Mouse (Mus musculus) hindbrain, embryonic 14.5 days (tissue): ENCODE measurements around the gene Pacs1. TPM values are rescaled to one million over a fixed set of nuclear protein-coding genes. Genes with fewer than 3 reads are reported as not detected.
A peak's percentile ranks its signal among the peaks of the same experiment; 100 is the strongest.
"Not testable (repeated sequence)": the region's sequence is repeated elsewhere in the genome, so short reads cannot be mapped to it uniquely, and the experiment has no call there.

ENCODE experiments used
- ATAC-seq: fragments of 200-750 bp; cut with Nextera tagmentation; 2 replicates; pipeline ENCODE4 v1.8.0; 2017; ENCODE audit warnings: moderate number of reproducible peaks, mild to moderate bottlenecking, moderate TSS enrichment, moderate library complexity; ENCODE audit not compliant: low FRiP score
- DNase-seq: peaks from one replicate; pipeline ENCODE4 v3.0.0-alpha.2; 2015; ENCODE audit warnings: low spot score
- H3K27ac ChIP-seq: fragments of 300-500 bp; sonication (generic); 2 replicates; pipeline ENCODE4 v1.5.1; 2014; ENCODE audit warnings: mild to moderate bottlenecking, moderate library complexity
- H3K27me3 ChIP-seq: fragments of 300-500 bp; sonication (generic); 2 replicates; pipeline ENCODE4 v1.6.1; 2014; ENCODE audit warnings: mild to moderate bottlenecking, low read length, mixed read lengths; ENCODE audit not compliant: control insufficient read depth, insufficient read depth
- H3K36me3 ChIP-seq: fragments of 300-500 bp; sonication (generic); replicated peaks from 2 replicates; pipeline ENCODE4 v1.6.1; 2014; ENCODE audit not compliant: control insufficient read depth, insufficient read depth
- H3K4me1 ChIP-seq: fragments of 300-500 bp; sonication (generic); replicated peaks from 2 replicates; pipeline ENCODE4 v1.6.1; 2014; ENCODE audit warnings: antibody characterized with exemption, low read length, mixed read lengths; ENCODE audit not compliant: control insufficient read depth, insufficient read depth
- H3K4me2 ChIP-seq: fragments of 300-500 bp; sonication (generic); replicated peaks from 2 replicates; pipeline ENCODE4 v1.6.1; 2014; ENCODE audit warnings: mild to moderate bottlenecking, moderate library complexity
- H3K4me3 ChIP-seq: fragments of 300-500 bp; sonication (generic); replicated peaks from 2 replicates; pipeline ENCODE4 v1.5.1; 2014; ENCODE audit warnings: mild to moderate bottlenecking, low read length
- H3K9ac ChIP-seq: fragments of 300-500 bp; sonication (generic); 2 replicates; pipeline ENCODE4 v1.6.1; 2014
- H3K9me3 ChIP-seq: fragments of 300-500 bp; sonication (generic); 2 replicates; pipeline ENCODE4 v1.6.1; 2016; ENCODE audit warnings: low read length; ENCODE audit not compliant: control insufficient read depth
- WGBS: fragments of 180-500 bp; shearing (Covaris S2); extraction: QIAGEN DNeasy Blood & Tissue Kit; methylation state at CpG from one replicate; pipeline ENCODE4 v1.1.7; 2014; 5-methylcytosine and 5-hydroxymethylcytosine counted together
- polyA plus RNA-seq: library from polyadenylated mRNA; unstranded; fragments of >200 nt; fragmentation: Nextera tagmentation; extraction: Ambion mirVana; gene quantifications from 2 replicates; pipeline ENCODE4 v1.2.1, GENCODE M21; 2014

Gene Pacs1
- polyA plus RNA-seq, 1 experiment from 2014 or later, result 54.3 TPM

DNA sequence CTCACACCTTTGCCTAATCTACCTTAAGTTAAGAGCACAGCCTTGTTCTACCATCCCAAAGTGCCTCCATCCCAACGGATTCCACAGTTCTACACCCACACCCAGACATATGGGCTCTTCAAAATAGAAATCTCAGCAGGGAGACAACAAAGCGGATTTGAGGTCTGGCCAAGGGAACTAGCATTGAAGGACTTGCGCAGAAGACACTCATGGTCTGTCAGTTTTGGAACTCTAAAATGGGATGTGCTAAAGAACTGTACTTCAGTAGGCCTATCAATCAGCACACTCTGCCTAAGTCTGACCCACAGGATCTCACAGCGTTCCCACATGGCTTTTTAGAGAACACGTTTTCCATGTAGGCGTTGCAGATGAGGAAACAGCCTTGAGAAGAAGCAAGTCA, 122.6 kb downstream of the Pacs1 start:
- Histone ChIP-seq H3K4me2 (no peak overlapping the region), H3K36me3 (peaks cover 50% of the 10 kb centered on the region), H3K27me3 (no peaks in the 10 kb centered on the region), H3K4me1 (no peaks in the 10 kb centered on the region), H3K4me3 (no peak overlapping the region), H3K9me3 (no peaks in the 10 kb centered on the region), H3K27ac (no peak overlapping the region), H3K9ac (no peak overlapping the region)
- DNase-seq (no peak), ATAC-seq (no peak)
- WGBS, result 95% methylated on average over 6 of the region's 6 CpGs

DNA sequence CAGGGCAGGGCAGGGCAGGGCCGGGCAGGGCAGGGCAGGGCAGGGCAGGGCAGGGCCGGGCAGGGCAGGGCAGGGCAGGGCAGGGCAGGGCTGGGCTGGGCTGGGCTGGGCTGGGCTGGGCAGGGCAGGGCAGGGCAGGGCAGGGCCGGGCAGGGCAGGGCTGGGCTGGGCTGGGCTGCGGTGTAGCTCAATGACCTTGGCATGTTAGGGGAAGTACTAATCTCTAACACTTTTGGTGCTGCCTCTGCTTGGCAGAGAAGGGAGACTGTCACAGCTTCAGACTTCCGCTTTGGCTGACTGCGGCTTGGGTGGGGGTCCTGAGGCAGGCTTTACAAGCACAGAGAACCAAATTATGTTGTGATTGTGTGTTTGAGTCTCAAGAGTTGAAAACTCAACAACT, 123.9 kb downstream of the Pacs1 start:
- WGBS, result 93% methylated on average over 4 of the region's 6 CpGs
- H3K4me1 ChIP-seq, H3K9me3 ChIP-seq, H3K27me3 ChIP-seq, H3K9ac ChIP-seq, H3K27ac ChIP-seq, H3K4me2 ChIP-seq, ATAC-seq, DNase-seq, H3K4me3 ChIP-seq: not testable (repeated sequence)
- H3K36me3 ChIP-seq, result peaks cover 53% of the 10 kb centered on the region

DNA sequence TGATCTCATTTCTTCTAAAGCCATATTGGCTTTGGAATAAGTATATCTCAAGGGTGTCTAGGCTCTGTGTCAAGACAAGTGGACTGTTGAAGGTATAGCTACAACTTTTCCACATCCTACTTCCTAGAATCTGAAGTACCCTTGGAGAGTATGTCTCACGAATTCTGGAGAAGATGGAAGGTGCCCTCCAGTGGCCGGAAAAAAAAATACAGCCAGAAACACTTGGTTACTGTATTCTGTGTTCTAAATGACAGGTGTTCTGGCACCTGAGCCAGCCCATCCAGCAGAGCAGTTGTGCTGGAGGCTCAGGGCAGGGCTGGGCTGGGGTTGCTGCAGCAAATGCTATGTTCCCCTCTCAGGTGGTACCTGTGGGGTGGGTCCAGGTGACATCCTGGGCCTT, 133.3 kb downstream of the Pacs1 start:
- H3K27ac ChIP-seq, result no peak overlapping the region
- peaks cover 63% of the 10 kb centered on the region for H3K36me3 ChIP-seq
- no peaks in the 10 kb centered on the region for H3K9me3 ChIP-seq
- DNase-seq, result peak; percentile 78
- WGBS, result 2% methylated on average over 2 of the region's 2 CpGs
- ATAC-seq, result 0 out of 2 replicates have a peak, but pooled peaks have one; percentile 34
- no peak overlapping the region for H3K4me2 ChIP-seq
- H3K9ac ChIP-seq, result no peak overlapping the region
- H3K4me1 ChIP-seq, result no peaks in the 10 kb centered on the region
- H3K27me3 ChIP-seq, result no peaks in the 10 kb centered on the region
- H3K4me3 ChIP-seq, result no peak overlapping the region

DNA sequence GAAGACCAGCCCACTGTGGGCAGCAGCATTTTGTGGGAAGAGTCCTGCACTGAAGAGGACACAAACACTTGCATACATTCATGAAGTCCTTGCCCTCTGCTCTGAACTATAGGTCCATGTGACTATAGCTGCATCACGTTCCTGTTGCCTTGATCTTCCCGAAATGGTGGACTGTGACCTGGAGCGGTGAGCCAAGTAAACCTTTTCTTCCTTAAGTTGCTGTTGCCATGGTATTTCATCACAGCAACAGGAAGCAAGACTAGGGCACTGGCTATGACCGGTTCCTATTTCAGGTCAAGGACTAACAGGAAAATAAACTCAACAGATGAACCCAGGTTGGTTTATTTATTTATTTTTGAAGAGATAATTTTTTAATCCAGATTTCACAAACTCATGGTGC, 141.7 kb downstream of the Pacs1 start:
- WGBS, result 83% methylated on average over 4 of the region's 4 CpGs
- Histone ChIP-seq H3K4me2 (no peak overlapping the region), H3K9me3 (no peaks in the 10 kb centered on the region), H3K27me3 (no peaks in the 10 kb centered on the region), H3K9ac (no peak overlapping the region), H3K4me3 (no peak overlapping the region), H3K36me3 (peaks cover 33% of the 10 kb centered on the region), H3K27ac (no peak overlapping the region), H3K4me1 (no peaks in the 10 kb centered on the region)
- DNase-seq (no peak), ATAC-seq (no peak)

DNA sequence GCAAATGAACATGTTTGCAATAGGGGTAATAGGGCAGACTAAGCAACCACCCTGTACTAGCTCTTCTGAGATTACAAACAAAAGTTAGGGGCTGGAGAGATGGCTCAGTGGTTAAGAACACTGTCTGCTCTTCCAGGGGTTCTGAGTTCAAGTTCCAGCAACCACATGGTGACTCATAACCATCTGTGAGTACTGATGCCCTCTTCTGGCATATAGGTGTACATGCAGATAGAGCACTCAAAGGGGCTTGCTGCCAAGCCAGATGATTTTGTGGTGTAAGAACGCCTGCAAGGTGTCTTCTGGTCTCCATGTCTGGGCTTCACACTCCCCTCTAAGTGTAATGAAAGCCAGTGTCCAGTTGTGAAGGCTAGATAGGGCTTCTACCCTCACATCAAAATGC, 143.1 kb downstream of the Pacs1 start:
- Histone ChIP-seq H3K9me3 (no peaks in the 10 kb centered on the region), H3K4me3 (no peak overlapping the region), H3K9ac (no peak overlapping the region), H3K4me2 (no peak overlapping the region), H3K36me3 (peaks cover 18% of the 10 kb centered on the region), H3K4me1 (no peaks in the 10 kb centered on the region), H3K27ac (no peak overlapping the region), H3K27me3 (no peaks in the 10 kb centered on the region)
- 43% methylated on average over 1 of the region's 1 CpGs for WGBS
- ATAC-seq (no peak), DNase-seq (no peak)

DNA sequence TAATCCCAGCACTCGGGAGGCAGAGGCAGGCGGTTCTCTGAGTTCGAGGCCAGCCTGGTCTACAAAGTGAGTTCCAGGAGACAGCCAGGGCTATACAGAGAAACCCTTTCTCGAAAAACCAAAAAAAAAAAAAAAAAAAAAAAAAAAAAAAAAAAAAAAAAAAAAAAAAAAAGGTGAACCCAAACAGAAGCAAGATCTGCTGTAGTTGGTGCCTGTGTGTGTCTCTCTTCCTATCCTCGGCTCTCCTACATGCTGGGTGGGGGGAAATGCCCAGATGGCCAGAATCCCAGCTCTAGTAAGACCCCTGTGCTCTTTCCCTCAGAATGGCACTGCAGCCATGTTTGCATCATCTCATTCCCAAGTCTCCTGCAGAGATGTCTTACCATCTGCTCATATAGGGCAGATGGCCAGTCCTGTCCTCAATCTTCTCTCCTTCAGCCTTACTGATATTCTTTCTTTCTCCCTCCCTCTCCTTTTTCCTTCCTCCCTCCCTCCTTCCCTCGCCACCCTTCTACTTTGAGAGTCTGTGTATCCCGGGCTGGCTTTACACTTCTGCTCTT, 148.8 kb downstream of the Pacs1 start:
- no peak overlapping the region for H3K4me2 ChIP-seq

DNA sequence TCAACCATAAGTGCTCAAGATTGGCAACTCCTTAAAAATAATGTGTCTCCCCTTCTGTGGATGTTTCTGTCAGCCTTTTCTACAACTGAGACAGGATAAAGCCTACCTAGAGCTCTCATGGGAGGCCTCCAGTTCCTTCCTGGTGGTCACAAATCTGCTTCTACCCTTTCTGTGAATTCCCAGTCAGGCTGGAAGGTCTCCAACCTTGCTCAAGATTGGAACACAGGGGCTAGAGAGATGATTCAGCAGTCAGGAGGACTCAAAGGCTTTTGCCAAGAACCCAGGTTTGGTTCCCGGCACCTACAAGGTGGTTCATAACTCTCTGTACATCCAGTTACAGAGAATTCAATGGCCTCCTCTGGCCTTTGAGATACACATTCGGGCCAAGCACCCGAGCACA, 149.7 kb downstream of the Pacs1 start:
- ATAC-seq (no peak), DNase-seq (no peak)
- no peak overlapping the region for H3K27ac ChIP-seq
- H3K4me2 ChIP-seq, result no peak overlapping the region
- H3K4me3 ChIP-seq, result no peak overlapping the region
- 89% methylated on average over 3 of the region's 3 CpGs for WGBS
- no peaks in the 10 kb centered on the region for H3K9me3 ChIP-seq
- H3K36me3 ChIP-seq, result no peaks in the 10 kb centered on the region
- H3K9ac ChIP-seq, result no peak overlapping the region
- no peaks in the 10 kb centered on the region for H3K27me3 ChIP-seq
- H3K4me1 ChIP-seq, result peaks cover 11% of the 10 kb centered on the region

More for the DNA sequence above, 148.8 kb downstream of the Pacs1 start:
- ATAC-seq (no peak), DNase-seq (no peak)
- Histone ChIP-seq H3K4me1 (peaks cover 3% of the 10 kb centered on the region; the same call in 1 of the 2 replicates), H3K9ac (no peak overlapping the region), H3K4me3 (no peak overlapping the region), H3K9me3 (no peaks in the 10 kb centered on the region), H3K36me3 (no peaks in the 10 kb centered on the region), H3K27ac (no peak overlapping the region), H3K27me3 (no peaks in the 10 kb centered on the region)
- 75% methylated on average over 7 of the region's 7 CpGs for WGBS

DNA sequence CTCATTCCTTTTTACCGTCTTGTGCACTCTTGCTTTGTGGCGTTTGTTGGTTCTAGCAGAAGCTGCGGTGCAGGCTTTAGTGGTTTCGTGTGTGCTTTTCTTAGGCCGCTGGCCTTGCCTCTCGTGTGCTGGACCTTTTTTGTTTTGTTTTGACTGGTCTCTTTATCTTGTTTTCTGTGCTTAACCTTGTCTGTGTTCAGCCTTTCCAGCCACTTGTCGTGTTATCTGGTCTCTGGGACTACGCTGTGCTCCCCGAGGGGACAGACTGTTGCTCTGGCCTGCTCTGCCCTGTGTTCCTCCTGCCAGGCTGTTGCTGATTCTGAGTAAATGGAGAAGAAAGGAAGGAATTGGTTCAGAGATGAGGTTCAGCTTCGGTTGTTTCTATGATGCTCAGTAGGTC, 150.4 kb downstream of the Pacs1 start:
- no peaks in the 10 kb centered on the region for H3K27me3 ChIP-seq
- WGBS, result 68% methylated on average over 10 of the region's 10 CpGs
- H3K36me3 ChIP-seq, result no peaks in the 10 kb centered on the region
- peaks cover 11% of the 10 kb centered on the region for H3K4me1 ChIP-seq
- no peak overlapping the region for H3K9ac ChIP-seq
- H3K27ac ChIP-seq, result no peak overlapping the region
- H3K9me3 ChIP-seq, result no peaks in the 10 kb centered on the region
- H3K4me3 ChIP-seq, result no peak overlapping the region
- ATAC-seq, result no peak
- no peak for DNase-seq
- H3K4me2 ChIP-seq, result no peak overlapping the region

DNA sequence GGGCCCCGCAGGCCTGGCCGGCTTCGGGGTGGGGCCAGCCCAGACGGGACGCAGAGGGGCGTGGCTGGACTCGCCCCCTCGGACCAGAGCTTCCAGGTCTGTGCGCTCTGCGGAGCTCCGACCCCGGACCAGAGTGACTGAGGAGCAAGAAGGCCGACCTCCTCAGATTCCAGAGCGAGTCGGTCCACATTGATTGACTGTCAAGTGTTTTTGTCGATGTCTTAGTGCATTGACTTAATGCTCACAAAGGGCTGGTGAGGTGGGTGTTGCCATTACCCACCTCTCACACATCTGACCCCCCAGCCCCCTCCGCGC, 154.6 kb downstream of the Pacs1 start, which contains the start of gene Klc2:
Gene Klc2 (minus strand): TSS at position 177 of the 315 bp plus-strand sequence.
- Histone ChIP-seq H3K9ac (peak within 1 kb of the TSS; percentile 94), H3K4me1 (peaks cover 20% of the 10 kb centered on the region), H3K36me3 (peaks cover 21% of the 10 kb centered on the region), H3K9me3 (no peaks in the 10 kb centered on the region), H3K4me2 (peak within 1 kb of the TSS; percentile 81), H3K27me3 (no peaks in the 10 kb centered on the region), H3K27ac (peak within 1 kb of the TSS; percentile 94), H3K4me3 (peak within 1 kb of the TSS; percentile 93)
- DNase-seq (no peak), ATAC-seq (no peak; the same call in 1 of the 2 replicates)
- under 1% methylated on average over 18 of the region's 18 CpGs for WGBS
